Mouse (Mus musculus) lung, postnatal 36 days (tissue): ENCODE data around the gene Tenm4.

Experiments used
- DNase-seq: peaks from one replicate; pipeline ENCODE4 v3.0.0; 2022; ENCODE audit warnings: mixed read lengths

Gene Tenm4

DNA sequence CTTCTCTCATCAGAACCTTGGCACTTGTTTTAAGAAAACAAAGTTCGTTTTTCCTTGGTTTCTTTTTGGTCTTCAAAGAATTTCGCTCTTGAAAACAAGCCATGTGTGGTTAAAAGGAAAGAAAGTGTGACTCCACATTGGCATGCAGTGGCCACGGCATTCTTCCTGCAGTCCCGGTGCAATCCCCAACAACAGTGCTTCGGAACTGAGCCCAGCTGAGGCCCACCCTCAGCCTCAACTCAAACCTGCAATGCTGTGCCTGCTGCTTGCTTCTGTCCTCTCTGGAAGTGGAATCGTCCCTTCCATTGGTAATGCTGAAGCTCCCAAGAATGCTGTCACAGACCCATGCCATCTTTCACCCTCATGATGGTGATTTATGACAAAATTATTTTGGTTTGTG is 88.6 kb downstream of the Tenm4 start:
- no peak for DNase-seq

DNA sequence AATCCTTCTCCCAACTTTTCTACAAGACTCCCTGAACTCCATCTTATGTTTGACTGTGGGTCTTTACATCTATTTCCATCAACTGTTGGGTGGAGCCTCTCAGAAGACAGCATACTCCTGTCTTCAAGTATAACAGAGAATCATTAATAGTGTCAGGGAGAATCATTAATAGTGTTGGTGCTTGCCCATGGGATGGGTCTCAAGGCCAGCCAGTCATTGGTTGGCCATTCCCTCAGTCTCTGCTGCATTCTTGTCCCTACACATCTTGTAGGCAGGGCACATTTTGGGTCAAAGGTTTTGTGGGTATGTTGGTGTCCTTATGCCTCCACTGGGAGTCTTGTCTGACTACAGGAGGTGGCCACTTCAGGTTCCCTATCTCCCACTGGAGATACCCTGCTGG is 91.1 kb downstream of the Tenm4 start:
- no peak for DNase-seq

- DNase-seq = peak; percentile 15
Observed at GRCm38 (mm10) chr7:96265941-96266340, 94.9 kb downstream of the Tenm4 start.

DNA sequence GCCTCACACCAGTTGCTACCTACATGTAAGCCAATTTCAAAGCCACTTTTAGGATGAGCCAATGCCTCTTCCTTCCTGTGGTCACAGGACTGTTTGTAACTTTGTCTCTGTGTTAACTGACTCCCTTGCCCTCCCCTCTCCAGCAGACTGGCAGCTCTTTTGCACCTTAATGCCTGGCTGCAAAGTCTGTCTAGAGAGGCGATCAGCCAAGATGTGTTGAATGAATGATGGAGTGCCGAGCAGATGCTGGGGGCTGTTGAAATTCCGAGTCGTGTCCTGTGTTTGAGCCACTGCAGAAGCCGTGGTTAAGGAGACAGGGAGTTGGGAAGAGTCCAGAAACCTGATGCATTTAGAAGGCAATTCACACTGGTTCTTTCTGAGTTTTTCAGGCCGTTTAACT is 96.2 kb downstream of the Tenm4 start:
- peak; percentile 41 for DNase-seq

DNA sequence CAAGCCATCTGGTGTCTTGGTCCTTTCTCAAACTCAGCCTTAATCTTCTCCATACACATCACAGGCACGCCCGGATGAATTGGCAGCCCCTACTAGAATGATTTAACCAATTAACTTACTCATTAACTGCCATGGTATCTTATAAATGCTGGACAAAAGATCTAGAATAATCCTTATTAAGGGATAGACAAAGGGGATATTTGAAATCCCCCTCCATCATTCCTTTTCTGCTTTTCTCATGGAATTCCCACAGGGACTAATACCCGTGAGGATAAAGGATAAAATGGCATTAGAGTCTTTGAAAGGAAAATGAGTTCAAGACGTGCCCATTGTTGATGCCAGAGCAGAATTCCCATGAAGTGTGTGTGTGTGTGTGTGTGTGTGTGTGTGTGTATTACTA is 99.6 kb downstream of the Tenm4 start:
- no peak for DNase-seq

- DNase-seq = no peak
Observed at GRCm38 (mm10) chr7:96272068-96272467, 101.0 kb downstream of the Tenm4 start.

GRCm38 (mm10) chr7:96274486-96274885 is 103.4 kb downstream of the Tenm4 start:
- no peak for DNase-seq

- no peak for DNase-seq
Observed at GRCm38 (mm10) chr7:96277550-96277949, 106.5 kb downstream of the Tenm4 start.

DNA sequence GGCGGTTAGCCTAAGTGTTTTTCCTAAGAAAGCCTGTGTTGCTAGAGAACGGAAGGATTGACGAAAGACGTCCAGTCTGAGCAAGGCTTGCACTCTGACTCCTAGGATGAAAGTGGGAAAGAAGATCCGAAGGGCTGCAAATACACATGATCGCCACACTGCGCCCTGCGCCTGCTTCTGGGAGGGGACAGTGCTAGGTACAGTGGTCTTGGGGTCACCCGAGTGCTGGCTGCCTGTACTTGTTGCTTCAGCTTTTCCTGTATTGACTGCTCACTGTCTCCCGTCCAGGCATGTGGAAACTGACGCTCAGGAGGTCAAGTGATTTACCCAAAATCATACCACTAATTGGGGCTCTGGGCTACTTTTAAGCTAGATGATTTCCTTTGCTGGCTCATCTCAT is 107.3 kb downstream of the Tenm4 start:
- DNase-seq = no peak

DNA sequence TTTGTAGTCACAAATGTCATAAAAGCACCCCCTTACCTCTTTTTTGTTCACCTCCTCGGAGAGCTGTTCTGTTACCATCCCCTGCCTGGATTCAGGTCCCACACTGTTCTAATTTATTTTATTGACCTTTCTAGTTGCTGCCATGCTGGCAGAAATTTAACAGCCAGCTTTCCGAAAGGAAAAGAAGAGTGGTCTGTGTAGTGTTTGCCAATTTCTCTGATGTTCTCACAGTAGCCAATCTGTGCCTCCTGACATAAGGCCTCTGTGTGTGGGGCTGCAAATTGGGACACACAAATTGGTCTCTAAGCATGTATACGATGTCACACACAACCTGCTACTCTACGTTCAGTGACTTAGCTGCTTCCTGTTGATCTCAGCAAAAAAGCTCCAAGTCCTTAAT is 109.7 kb downstream of the Tenm4 start:
- no peak for DNase-seq

DNA sequence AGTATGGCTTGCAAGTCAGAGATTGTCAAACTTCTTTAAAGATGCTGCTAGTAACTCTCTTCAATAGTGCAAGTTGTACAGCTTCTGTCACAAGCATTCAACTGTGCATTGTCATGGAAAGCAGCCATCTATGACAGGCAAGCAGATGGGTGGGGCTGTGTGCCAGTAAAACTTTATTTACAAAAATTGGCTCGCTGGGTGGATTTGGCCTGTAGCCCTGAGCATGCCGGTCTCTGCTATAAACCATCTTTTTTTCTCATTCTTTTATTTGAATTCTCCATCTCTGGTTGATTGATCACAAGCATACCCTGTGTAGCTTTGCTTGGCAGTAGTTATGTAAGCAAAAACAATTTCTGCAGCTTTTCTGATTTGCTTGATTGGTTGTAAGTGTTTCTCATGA is 119.5 kb downstream of the Tenm4 start:
- no peak for DNase-seq

- DNase-seq = no peak
Observed at GRCm38 (mm10) chr7:96295959-96296358, 124.9 kb downstream of the Tenm4 start.

DNA sequence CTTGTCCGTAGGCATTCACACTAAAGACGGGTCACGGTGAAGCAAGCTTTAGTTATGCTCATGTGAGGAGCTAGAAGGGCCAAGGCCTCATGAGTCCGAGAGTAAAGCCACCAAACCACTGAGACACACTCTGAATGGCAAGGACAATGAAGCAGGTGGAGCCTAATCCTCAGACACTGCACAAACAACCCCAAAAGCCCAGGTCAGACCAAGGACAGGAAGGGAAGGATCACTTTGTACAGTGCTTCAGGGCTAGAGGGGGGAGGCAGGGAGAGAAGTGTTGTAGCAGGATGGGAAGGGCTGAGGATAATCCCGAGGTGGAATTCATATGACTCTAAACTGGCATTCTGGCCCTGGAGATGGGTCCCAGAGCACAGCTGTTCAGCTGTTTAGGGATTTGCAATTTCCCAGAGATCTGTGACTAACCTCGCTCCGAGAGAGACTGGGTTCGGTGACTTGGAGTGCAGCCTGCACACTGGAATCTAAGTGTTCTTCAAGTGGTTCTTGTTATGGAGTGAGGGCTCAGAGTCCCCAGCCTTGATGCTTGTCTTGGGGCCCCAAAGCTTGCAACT is 129.9 kb downstream of the Tenm4 start:
- DNase-seq = peak; percentile 10

- DNase-seq = no peak
Observed at GRCm38 (mm10) chr7:96301813-96302212, 130.8 kb downstream of the Tenm4 start.

DNA sequence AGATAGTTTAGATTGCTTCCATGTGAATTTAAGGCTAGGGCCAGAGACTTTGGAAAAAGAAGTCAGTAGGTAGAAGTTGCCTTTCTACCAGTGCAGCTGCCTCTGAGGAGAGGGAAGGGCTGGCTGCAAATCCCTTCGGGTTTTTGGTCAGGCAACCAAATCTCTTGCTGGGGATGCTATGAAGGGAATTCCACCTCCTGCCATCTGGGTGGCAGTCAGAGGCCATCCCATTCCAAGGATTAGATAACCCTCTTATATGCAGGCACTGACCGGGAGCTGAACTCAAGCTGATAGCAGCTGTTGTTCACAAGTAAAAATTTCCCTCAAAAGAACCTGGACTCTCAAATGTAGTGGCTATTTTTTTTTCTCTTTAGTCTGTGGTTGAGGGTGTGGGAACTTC is 132.9 kb downstream of the Tenm4 start:
- DNase-seq = no peak

DNA sequence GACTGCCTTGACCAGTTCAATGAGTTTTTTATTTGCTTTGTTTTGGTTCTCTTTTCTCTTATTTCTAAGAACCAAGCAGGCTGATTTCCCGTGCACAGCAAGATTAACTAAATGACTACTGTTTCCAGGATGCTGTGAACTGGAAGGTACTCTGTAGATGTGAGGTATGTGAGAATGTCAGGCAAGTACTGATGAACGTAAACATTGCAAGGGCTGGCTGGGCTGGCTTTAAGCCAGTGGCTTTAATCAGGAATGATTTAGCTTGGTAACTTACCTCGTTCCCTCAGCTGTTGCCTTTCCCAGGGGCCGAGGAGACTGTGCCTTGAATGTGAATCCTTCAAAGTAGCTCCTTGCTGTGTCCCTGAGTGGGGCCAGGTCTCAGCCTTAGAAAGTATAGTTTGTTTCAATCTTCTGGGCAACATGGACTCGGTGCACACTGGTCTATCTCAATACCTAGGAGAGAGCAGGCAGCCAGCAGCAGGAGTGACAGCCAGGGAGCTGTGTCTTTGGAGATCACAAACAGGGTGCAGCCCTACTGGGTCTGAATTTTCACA is 134.4 kb downstream of the Tenm4 start:
- no peak for DNase-seq

GRCm38 (mm10) chr7:96308106-96308505 is 137.1 kb downstream of the Tenm4 start:
- no peak for DNase-seq

DNA sequence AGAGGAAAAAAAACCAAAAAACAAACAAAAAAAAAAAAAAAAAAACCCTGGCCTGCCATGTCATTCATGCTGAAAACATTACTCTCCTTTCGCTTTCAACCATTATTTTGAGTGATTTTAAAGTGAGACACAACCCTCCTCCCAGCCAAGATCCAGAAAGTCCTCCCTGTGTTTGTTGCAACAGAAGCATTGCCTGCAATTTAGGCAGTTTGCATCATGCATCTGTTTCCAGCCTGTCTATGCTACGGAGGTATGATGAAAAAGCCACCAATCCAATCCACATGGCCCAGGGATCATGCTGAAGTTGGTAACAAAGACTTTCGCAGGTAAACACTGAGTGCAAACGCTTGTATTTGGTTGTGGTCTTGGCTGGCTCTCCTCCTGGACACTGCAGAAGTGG is 158.3 kb downstream of the Tenm4 start:
- DNase-seq = no peak

DNA sequence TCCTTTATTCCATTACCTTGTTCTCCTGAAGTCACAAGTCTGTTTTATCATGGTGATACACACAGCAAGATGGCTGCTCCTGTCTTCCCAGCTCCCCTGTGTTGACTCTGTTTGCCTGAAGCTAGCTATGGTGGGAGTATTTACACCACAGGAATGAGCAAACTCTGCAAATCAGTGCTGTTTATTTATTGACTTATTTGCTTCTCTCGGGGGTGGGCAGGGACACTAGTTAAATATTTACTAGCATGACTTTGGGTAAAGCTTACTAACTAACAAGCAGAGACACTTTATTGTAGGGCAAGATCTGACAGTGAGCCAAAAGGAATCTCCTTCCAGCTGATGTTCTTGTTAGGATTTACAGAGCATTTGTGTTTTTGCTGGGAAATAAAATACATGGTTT is 160.1 kb downstream of the Tenm4 start:
- DNase-seq = no peak

- DNase-seq = peak; percentile 1
Observed at GRCm38 (mm10) chr7:96334361-96334760, 163.3 kb downstream of the Tenm4 start.

DNA sequence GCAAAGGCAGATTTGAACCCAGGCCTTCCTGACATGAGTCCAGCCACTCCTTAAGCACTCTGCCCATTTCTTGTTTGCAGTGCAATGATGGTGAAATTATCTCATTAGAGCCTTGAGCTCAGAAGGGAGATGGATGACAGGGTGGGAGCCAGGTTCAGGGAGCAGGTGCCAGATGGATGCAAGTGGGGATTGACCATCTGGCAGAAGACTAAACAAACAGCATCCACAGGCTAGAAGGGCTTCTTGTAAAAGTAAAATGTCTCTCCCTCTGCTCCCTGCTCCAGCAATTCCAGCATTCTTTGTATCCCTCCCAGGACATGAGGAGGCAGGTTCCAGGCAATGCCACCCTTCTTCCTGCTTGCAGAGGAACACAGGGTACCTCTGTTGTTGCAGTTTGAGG is 165.3 kb downstream of the Tenm4 start:
- no peak for DNase-seq

GRCm38 (mm10) chr7:96340826-96341225 is 169.8 kb downstream of the Tenm4 start:
- no peak for DNase-seq

DNA sequence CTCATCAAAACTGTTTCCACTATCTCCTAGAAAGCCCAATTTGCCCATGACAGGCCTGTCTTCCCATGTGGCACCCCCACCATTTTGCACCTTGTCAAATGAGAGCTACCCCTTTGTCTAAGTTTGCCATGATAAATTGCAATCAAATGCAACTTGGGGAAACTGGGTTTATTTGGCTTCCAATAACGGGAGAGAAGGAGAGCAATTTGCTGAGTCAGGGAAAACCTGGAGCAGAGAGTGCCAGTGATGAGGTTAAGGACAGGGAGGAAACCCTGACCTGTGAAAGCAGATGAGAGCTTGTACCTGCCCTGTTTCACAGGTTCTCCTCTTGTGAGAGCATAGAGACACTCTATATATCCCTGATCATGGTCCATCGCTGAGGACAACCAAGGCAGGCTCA is 170.4 kb downstream of the Tenm4 start:
- no peak for DNase-seq

GRCm38 (mm10) chr7:96342996-96343395 is 171.9 kb downstream of the Tenm4 start:
- DNase-seq = no peak

DNA sequence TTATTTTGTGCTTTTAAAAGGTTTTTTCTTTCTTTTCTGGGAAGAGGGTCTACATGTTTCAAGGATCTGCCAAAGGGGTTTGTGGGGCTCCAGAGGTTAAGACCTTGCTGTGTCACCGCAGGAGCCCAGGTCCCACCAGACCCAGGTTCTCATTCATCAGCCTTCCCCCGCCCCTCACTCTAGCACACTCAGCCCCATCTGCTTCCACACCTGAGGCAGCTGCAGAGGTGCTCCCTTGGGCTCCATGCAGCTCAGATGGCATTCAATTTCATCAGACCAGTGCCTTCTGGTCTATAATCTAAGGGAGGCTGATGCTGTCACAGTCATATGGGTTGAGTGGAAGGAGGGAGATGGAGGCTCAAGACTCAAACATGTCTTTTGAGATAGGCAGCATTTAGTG is 172.6 kb downstream of the Tenm4 start:
- DNase-seq = no peak
